Mouse (Mus musculus) testis, postnatal 10 days (tissue): ENCODE data around the gene Nrarp.

ENCODE experiments used
- DNase-seq: peaks from one replicate; pipeline ENCODE4 v3.0.0; 2021; ENCODE audit warnings: low spot score

The Nrarp gene

DNA sequence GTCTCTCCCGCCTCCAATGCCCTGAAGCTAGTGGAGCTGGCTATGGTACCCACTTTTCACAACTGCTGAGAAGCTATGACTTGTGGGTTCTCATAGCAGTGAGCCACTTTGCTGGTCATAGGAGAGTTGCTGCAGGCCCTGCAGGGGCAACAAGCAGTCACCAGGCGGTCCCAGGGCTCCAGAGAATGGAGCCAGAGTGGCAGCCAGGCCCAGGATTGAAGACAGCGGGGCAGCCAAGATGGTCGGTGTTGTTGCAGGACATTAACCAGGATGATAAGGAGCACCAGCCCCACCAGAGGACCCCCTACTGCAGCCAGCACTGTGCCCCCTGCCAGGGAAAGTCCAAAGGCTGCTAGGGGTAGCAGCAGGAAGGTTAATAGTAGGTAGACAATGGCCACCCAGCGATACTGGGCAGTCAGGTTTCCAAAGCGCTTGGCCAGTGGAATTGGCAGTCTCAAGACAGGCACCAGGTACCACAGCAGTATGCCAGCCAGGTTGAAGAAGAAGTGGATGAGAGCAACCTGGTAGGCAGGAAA is 48.5 kb downstream of the Nrarp start:
- no peak for DNase-seq

DNA sequence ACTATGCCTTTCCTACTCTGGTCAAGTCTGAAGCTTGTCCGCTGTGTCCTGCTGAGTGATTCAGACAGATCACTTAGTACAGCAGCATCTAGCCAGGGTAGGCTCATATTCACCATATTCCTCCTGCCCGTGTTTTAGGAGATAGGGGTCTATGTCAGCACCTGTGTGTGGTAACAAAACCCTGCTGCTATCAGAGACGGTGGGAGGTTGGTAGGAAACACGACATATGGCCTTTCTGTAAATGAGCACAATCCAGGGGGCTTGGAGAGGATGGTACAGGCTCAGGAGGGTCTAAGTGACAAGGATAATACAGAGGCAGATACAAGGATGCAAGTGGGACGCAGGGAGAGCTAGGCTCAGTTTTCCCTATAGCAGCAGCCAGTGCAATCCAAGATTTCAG is 49.0 kb downstream of the Nrarp start:
- DNase-seq: no peak

DNA sequence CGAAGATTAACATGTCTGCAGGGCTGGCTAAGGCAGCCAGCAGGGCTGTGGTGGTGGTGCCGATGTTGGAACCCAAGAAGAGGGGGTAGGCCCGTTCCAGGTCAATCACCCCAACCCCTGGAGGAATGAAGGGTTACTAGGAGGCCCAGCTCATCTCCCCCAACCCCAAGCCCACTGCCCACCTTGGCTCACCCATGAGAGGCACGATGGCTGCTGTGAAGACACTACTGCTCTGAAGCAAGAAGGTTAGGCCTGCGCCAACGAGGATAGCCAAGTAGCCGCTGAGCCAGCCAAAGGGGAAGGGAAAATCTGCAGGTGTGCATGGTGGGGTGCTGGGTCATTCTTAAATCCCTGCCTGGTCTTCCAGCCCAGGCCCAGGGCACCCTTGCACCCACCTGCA is 50.0 kb downstream of the Nrarp start:
- no peak for DNase-seq

DNA sequence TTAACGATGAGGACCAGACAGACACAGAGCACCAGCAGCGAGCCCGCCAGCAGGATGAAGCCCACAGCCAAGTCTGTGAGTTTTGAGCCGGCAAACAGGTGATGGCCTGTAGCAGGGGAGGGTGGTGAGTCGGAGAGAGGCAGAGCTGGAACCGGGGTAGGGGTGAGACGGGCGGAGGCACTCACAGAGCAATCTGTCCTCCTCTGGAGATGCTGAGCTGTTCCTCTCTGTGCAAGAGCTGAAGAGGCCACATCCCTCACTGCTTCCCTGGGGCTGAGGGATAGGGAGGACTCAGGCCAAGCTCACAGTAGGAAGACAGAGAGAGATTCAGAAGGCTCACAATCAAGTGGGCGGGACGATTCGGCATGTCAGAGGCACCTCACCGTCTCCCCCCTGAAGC is 50.5 kb downstream of the Nrarp start:
- DNase-seq: no peak
